In the genomic region with DNA sequence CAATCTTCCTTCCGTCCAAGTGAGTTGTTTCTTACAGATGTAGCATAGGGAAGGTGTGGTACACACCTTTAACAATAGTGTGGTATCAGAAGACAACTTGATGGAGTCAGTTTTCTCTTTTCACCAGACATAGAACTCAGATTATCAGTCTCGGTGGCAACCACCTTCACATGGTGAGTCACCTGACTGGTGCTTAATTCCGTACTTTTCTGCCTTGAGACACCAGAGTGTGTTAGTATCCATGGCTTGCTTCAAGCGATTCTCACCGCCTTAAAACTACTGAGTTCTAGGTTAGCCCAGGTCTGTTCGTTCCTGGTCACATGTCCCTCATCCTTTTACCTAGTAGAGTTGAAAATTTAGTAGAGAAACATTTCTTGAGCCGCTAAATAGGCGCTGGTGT, we compare ENCODE assay signal across 8 mouse cellular contexts. TPM values are rescaled to one million over a fixed set of nuclear protein-coding genes. Genes with fewer than 3 reads are reported as not detected.
DNase-seq lines count a peak whose midpoint lies in the region; ATAC-seq and TF ChIP-seq lines count a peak whose summit lies in the region.

No protein-coding gene starts in this region.

- peak overlapping the region; percentile 92 for H3K9ac ChIP-seq in midbrain, postnatal 0 days (replicated peaks; ENCODE audit: low read length, poor library complexity, severe bottlenecking)

- TF ChIP-seq CTCF in layer of hippocampus, adult 2 months (conservative IDR thresholded peaks at IDR 0.05) = no peak
- no peak for TF ChIP-seq CTCF in midbrain, postnatal 0 days (IDR thresholded peaks at IDR 0.05)

- peaks cover 8% of the 10 kb centered on the region for H3K4me1 ChIP-seq in midbrain, postnatal 0 days (ENCODE audit: insufficient read depth, low read length)

- peak overlapping the region; percentile 76 for H3K4me3 ChIP-seq in layer of hippocampus, adult 2 months
- peak overlapping the region; percentile 78 for H3K4me3 ChIP-seq in midbrain, postnatal 0 days (ENCODE audit: low read depth, low read length)

- peaks cover 7% of the 10 kb centered on the region for H3K36me3 ChIP-seq in midbrain, postnatal 0 days (ENCODE audit: insufficient read depth, low read length)

- 9% methylated on average over 8 of the region's 8 CpGs for WGBS in midbrain, postnatal 0 days

- no peaks in the 10 kb centered on the region for H3K27me3 ChIP-seq in midbrain, postnatal 0 days (ENCODE audit: insufficient read depth, low read length)

- H3K9me3 ChIP-seq in midbrain, postnatal 0 days (ENCODE audit: low read length) = no peaks in the 10 kb centered on the region

- DNase-seq in layer of hippocampus, adult 2 months (ENCODE audit: low spot score in 2 of 2) = no peak
- DNase-seq in layer of hippocampus, adult 8-10 months (ENCODE audit: low spot score in 2 of 2) = no peak
- peak; percentile 32 for DNase-seq in c-Kit-positive CD71-positive TER-119-positive erythroid progenitor cells, embryonic 14.5 days (ENCODE audit: low spot score)
- DNase-seq in midbrain, postnatal 0 days (ENCODE audit: low spot score) = no peak
- no peak for DNase-seq in layer of hippocampus, adult 18-20 months (ENCODE audit: low spot score in 2 of 2)
- DNase-seq in frontal cortex, postnatal 14 days (ENCODE audit: low spot score in 2 of 2) = no peak
- no peak for DNase-seq in layer of hippocampus, postnatal 25 days (ENCODE audit: extremely low spot score in 1 of 2, low spot score in 1 of 2)

- H3K27ac ChIP-seq in layer of hippocampus, adult 2 months = peak overlapping the region; percentile 97
- peak overlapping the region; percentile 81 for H3K27ac ChIP-seq in midbrain, postnatal 0 days (ENCODE audit: low read depth, low read length)

- peak; percentile 49 for ATAC-seq in inflammation-experienced regulatory T-cells, adult 6 months
- ATAC-seq in midbrain, postnatal 0 days (ENCODE audit: low FRiP score) = peak; percentile 45; the same call in 1 of the 2 replicates

- H3K4me2 ChIP-seq in midbrain, postnatal 0 days (ENCODE audit: low read depth, low read length, poor library complexity, severe bottlenecking) = peak overlapping the region; percentile 84

RNA-seq across cellular contexts. Expression of a gene that starts 0.4 kb away (rescaled TPM):
- 10 to 100 TPM; 63.6 to 66.7 TPM for total RNA-seq in layer of hippocampus, adult 2 months (2021)
- 10 to 100 TPM; 68.4 to 78.7 (median 75.5) TPM for total RNA-seq in layer of hippocampus, adult 8-10 months (2022)
- polyA plus RNA-seq in inflammation-experienced regulatory T-cells, adult 6 months (2017; shearing (Covaris generic)) = 10 to 100 TPM in 2 of 3 experiments, 1 to 10 TPM in 1; 8.5 to 12.9 (median 10.0) TPM
- total RNA-seq in midbrain, postnatal 0 days (2014; rRNA removed) = 31.3 and 32.8 TPM in 2 replicates
- 25.5 and 26.3 TPM in 2 replicates for polyA plus RNA-seq in midbrain, postnatal 0 days (2015; fragmentation: Nextera tagmentation; extraction: Ambion mirVana)
- total RNA-seq in layer of hippocampus, adult 18-20 months (2021) = 10 to 100 TPM; 60.8 to 64.9 TPM
- 10 to 100 TPM; 55.5 to 79.0 TPM for total RNA-seq in layer of hippocampus, postnatal 25 days (2021)

RNA-seq across cellular contexts. Expression of a gene that starts 8.8 kb away (rescaled TPM):
- 10 to 100 TPM; 75.9 to 81.4 TPM for total RNA-seq in layer of hippocampus, adult 2 months (2021)
- 10 to 100 TPM; 75.3 to 86.0 (median 78.3) TPM for total RNA-seq in layer of hippocampus, adult 8-10 months (2022)
- polyA plus RNA-seq in inflammation-experienced regulatory T-cells, adult 6 months (2017; shearing (Covaris generic)) = 10 to 100 TPM; 52.1 to 67.7 (median 61.3) TPM
- total RNA-seq in midbrain, postnatal 0 days (2014; rRNA removed) = 55.9 and 57.0 TPM in 2 replicates
- polyA plus RNA-seq in midbrain, postnatal 0 days (2015; fragmentation: Nextera tagmentation; extraction: Ambion mirVana) = 58.2 and 62.3 TPM in 2 replicates
- 10 to 100 TPM; 82.5 to 83.6 TPM for total RNA-seq in layer of hippocampus, adult 18-20 months (2021)
- 10 to 100 TPM; 72.6 to 80.0 TPM for total RNA-seq in layer of hippocampus, postnatal 25 days (2021)

RNA-seq across cellular contexts. Expression of a gene that starts 29.5 kb away (rescaled TPM):
- total RNA-seq in layer of hippocampus, adult 2 months (2021) = not detected
- under 1 TPM in 1 of 4 experiments, not detected in 3; 0.36 TPM for total RNA-seq in layer of hippocampus, adult 8-10 months (2022)
- polyA plus RNA-seq in inflammation-experienced regulatory T-cells, adult 6 months (2017; shearing (Covaris generic)) = not detected
- total RNA-seq in midbrain, postnatal 0 days (2014; rRNA removed) = not detected in 2 replicates
- polyA plus RNA-seq in midbrain, postnatal 0 days (2015; fragmentation: Nextera tagmentation; extraction: Ambion mirVana) = not detected in 2 replicates
- not detected for total RNA-seq in layer of hippocampus, adult 18-20 months (2021)
- not detected for total RNA-seq in layer of hippocampus, postnatal 25 days (2021)

RNA-seq across cellular contexts. Expression of a gene that starts 38.1 kb away (rescaled TPM):
- 10 to 100 TPM; 88.7 to 90.9 TPM for total RNA-seq in layer of hippocampus, adult 2 months (2021)
- total RNA-seq in layer of hippocampus, adult 8-10 months (2022) = 10 to 100 TPM; 85.5 to 92.0 (median 89.1) TPM
- polyA plus RNA-seq in inflammation-experienced regulatory T-cells, adult 6 months (2017; shearing (Covaris generic)) = 1 to 10 TPM in 1 of 3 experiments, under 1 TPM in 2; 0.50 to 1.9 (median 0.69) TPM
- total RNA-seq in midbrain, postnatal 0 days (2014; rRNA removed) = 279 and 347 TPM in 2 replicates
- 187 and 189 TPM in 2 replicates for polyA plus RNA-seq in midbrain, postnatal 0 days (2015; fragmentation: Nextera tagmentation; extraction: Ambion mirVana)
- total RNA-seq in layer of hippocampus, adult 18-20 months (2021) = 10 to 100 TPM; 87.4 to 93.2 TPM
- 10 to 100 TPM; 91.4 to 93.2 TPM for total RNA-seq in layer of hippocampus, postnatal 25 days (2021)

RNA-seq across cellular contexts. Expression of a gene that starts 45.3 kb away (rescaled TPM):
- total RNA-seq in layer of hippocampus, adult 2 months (2021) = under 1 TPM in 1 of 2 experiments, not detected in 1; 0.31 TPM
- total RNA-seq in layer of hippocampus, adult 8-10 months (2022) = 1 to 10 TPM in 2 of 4 experiments, under 1 TPM in 2; 0.19 to 5.8 (median 3.0) TPM
- polyA plus RNA-seq in inflammation-experienced regulatory T-cells, adult 6 months (2017; shearing (Covaris generic)) = not detected
- total RNA-seq in midbrain, postnatal 0 days (2014; rRNA removed) = 1.2 TPM in 1 of 2 replicates, not detected in the other
- polyA plus RNA-seq in midbrain, postnatal 0 days (2015; fragmentation: Nextera tagmentation; extraction: Ambion mirVana) = 0.31 and 0.39 TPM in 2 replicates
- under 1 TPM in 1 of 2 experiments, not detected in 1; 0.23 TPM for total RNA-seq in layer of hippocampus, adult 18-20 months (2021)
- total RNA-seq in layer of hippocampus, postnatal 25 days (2021) = under 1 TPM; 0.27 to 0.52 TPM
